Mouse (Mus musculus) midbrain, embryonic 12.5 days (tissue): ENCODE data around the gene Lrp11. TPM values are rescaled to one million over a fixed set of nuclear protein-coding genes. Genes with fewer than 3 reads are reported as not detected.
A peak's percentile ranks its signal among the peaks of the same experiment; 100 is the strongest.

Experiments used
- ATAC-seq: fragments of 200-750 bp; cut with Nextera tagmentation; 2 replicates; pipeline ENCODE4 v1.8.0; 2017; ENCODE audit warnings: low read depth, moderate TSS enrichment, moderate library complexity; ENCODE audit not compliant: low FRiP score
- H3K27ac ChIP-seq: fragments of 300-500 bp; sonication (generic); replicated peaks from 2 replicates; pipeline ENCODE4 v1.5.1; 2016; ENCODE audit warnings: mild to moderate bottlenecking
- H3K27me3 ChIP-seq: fragments of 300-500 bp; sonication (generic); 2 replicates; pipeline ENCODE4 v1.6.1; 2016; ENCODE audit warnings: mild to moderate bottlenecking
- H3K36me3 ChIP-seq: fragments of 300-500 bp; sonication (generic); 2 replicates; pipeline ENCODE4 v1.6.1; 2016
- H3K4me1 ChIP-seq: fragments of 300-500 bp; sonication (generic); 2 replicates; pipeline ENCODE4 v1.6.1; 2016
- H3K4me2 ChIP-seq: fragments of 300-500 bp; sonication (generic); replicated peaks from 2 replicates; pipeline ENCODE4 v1.6.1; 2016; ENCODE audit warnings: mild to moderate bottlenecking, moderate library complexity
- H3K4me3 ChIP-seq: fragments of 300-500 bp; sonication (generic); 2 replicates; pipeline ENCODE4 v1.5.1; 2016; ENCODE audit warnings: mild to moderate bottlenecking
- H3K9ac ChIP-seq: fragments of 300-500 bp; sonication (generic); replicated peaks from 2 replicates; pipeline ENCODE4 v1.6.1; 2016; ENCODE audit warnings: mild to moderate bottlenecking, moderate library complexity
- H3K9me3 ChIP-seq: fragments of 300-500 bp; sonication (generic); 2 replicates; pipeline ENCODE4 v1.6.1; 2016; ENCODE audit warnings: mild to moderate bottlenecking
- WGBS: fragments of 180-500 bp; shearing (Covaris S2); methylation state at CpG from one replicate; pipeline ENCODE4 v1.1.7; 2016; 5-methylcytosine and 5-hydroxymethylcytosine counted together
- polyA plus RNA-seq: library from polyadenylated mRNA; unstranded; fragments of >200 nt; fragmentation: Nextera tagmentation; extraction: Ambion mirVana; gene quantifications from 2 replicates; pipeline ENCODE4 v1.2.1, GENCODE M21; 2016

Gene Lrp11
- polyA plus RNA-seq, 1 experiment from 2014 or later = 20.9 TPM

- no peak overlapping the region for H3K4me3 ChIP-seq
- no peaks in the 10 kb centered on the region for H3K27me3 ChIP-seq
- no peaks in the 10 kb centered on the region for H3K9me3 ChIP-seq
- H3K4me2 ChIP-seq = no peak overlapping the region
- no peak for ATAC-seq
- no peak overlapping the region for H3K27ac ChIP-seq
- WGBS = 94% methylated on average over 5 of the region's 5 CpGs
- no peaks in the 10 kb centered on the region for H3K4me1 ChIP-seq
- H3K36me3 ChIP-seq = peaks cover 34% of the 10 kb centered on the region
- no peak overlapping the region for H3K9ac ChIP-seq
These were observed 40.7 kb downstream of the Lrp11 start for GRCm38 (mm10) chr10:7630286-7630685.

- no peaks in the 10 kb centered on the region for H3K9me3 ChIP-seq
- H3K4me3 ChIP-seq = no peak overlapping the region
- H3K36me3 ChIP-seq = peaks cover 34% of the 10 kb centered on the region
- no peak overlapping the region for H3K27ac ChIP-seq
- H3K4me2 ChIP-seq = no peak overlapping the region
- WGBS = 86% methylated on average over 16 of the region's 16 CpGs
- H3K4me1 ChIP-seq = no peaks in the 10 kb centered on the region
- no peak overlapping the region for H3K9ac ChIP-seq
- no peak for ATAC-seq
- H3K27me3 ChIP-seq = no peaks in the 10 kb centered on the region
These were observed 41.5 kb downstream of the Lrp11 start for GRCm38 (mm10) chr10:7630951-7631720.

- no peaks in the 10 kb centered on the region for H3K27me3 ChIP-seq
- no peaks in the 10 kb centered on the region for H3K9me3 ChIP-seq
- no peak overlapping the region for H3K4me2 ChIP-seq
- no peak overlapping the region for H3K9ac ChIP-seq
- H3K4me3 ChIP-seq = no peak overlapping the region
- no peak for ATAC-seq
- 96% methylated on average over 12 of the region's 12 CpGs for WGBS
- H3K4me1 ChIP-seq = no peaks in the 10 kb centered on the region
- peaks cover 61% of the 10 kb centered on the region for H3K36me3 ChIP-seq
- no peak overlapping the region for H3K27ac ChIP-seq
These were observed 50.8 kb downstream of the Lrp11 start for GRCm38 (mm10) chr10:7640366-7640765.

GRCm38 (mm10) chr10:7645911-7646310 lies 56.3 kb downstream of the Lrp11 start:
- 87% methylated on average over 2 of the region's 2 CpGs for WGBS
- H3K36me3 ChIP-seq = peaks cover 46% of the 10 kb centered on the region
- no peak overlapping the region for H3K4me2 ChIP-seq
- H3K27me3 ChIP-seq = no peaks in the 10 kb centered on the region
- H3K9ac ChIP-seq = no peak overlapping the region
- no peak overlapping the region for H3K4me3 ChIP-seq
- H3K9me3 ChIP-seq = no peaks in the 10 kb centered on the region
- ATAC-seq = no peak
- H3K4me1 ChIP-seq = no peaks in the 10 kb centered on the region
- H3K27ac ChIP-seq = no peak overlapping the region

- WGBS = 92% methylated on average over 4 of the region's 4 CpGs
- Histone ChIP-seq H3K4me3 (no peak overlapping the region), H3K27me3 (no peaks in the 10 kb centered on the region), H3K4me1 (no peaks in the 10 kb centered on the region), H3K9me3 (no peaks in the 10 kb centered on the region), H3K9ac (no peak overlapping the region), H3K36me3 (peaks cover 29% of the 10 kb centered on the region), H3K27ac (no peak overlapping the region), H3K4me2 (no peak overlapping the region)
- no peak for ATAC-seq
These were observed 59.5 kb downstream of the Lrp11 start for GRCm38 (mm10) chr10:7649059-7649458.

- ATAC-seq = no peak
- no peaks in the 10 kb centered on the region for H3K9me3 ChIP-seq
- H3K4me1 ChIP-seq = no peaks in the 10 kb centered on the region
- H3K36me3 ChIP-seq = peaks cover 20% of the 10 kb centered on the region
- H3K27ac ChIP-seq = no peak overlapping the region
- no peak overlapping the region for H3K9ac ChIP-seq
- no peak overlapping the region for H3K4me3 ChIP-seq
- 93% methylated on average over 2 of the region's 2 CpGs for WGBS
- no peaks in the 10 kb centered on the region for H3K27me3 ChIP-seq
- H3K4me2 ChIP-seq = no peak overlapping the region
These were observed 61.5 kb downstream of the Lrp11 start for GRCm38 (mm10) chr10:7651057-7651456.

- H3K27ac ChIP-seq = peak overlapping the region; percentile 89
- WGBS = under 1% methylated on average over 44 of the region's 44 CpGs
- no peaks in the 10 kb centered on the region for H3K36me3 ChIP-seq
- H3K27me3 ChIP-seq = no peaks in the 10 kb centered on the region
- peak overlapping the region; percentile 74 for H3K4me3 ChIP-seq
- ATAC-seq = peak; percentile 82
- H3K4me1 ChIP-seq = peaks cover 8% of the 10 kb centered on the region
- peak overlapping the region; percentile 86 for H3K4me2 ChIP-seq
- H3K9ac ChIP-seq = peak overlapping the region; percentile 89
- no peaks in the 10 kb centered on the region for H3K9me3 ChIP-seq
These were observed 73.0 kb downstream of the Lrp11 start for GRCm38 (mm10) chr10:7662471-7663141.

GRCm38 (mm10) chr10:7663159-7664026 lies 73.8 kb downstream of the Lrp11 start:
- Histone ChIP-seq H3K4me3 (peak overlapping the region; percentile 74), H3K9me3 (no peaks in the 10 kb centered on the region), H3K4me2 (peak overlapping the region; percentile 86), H3K4me1 (peaks cover 14% of the 10 kb centered on the region), H3K27ac (peak overlapping the region; percentile 89), H3K36me3 (no peaks in the 10 kb centered on the region), H3K27me3 (no peaks in the 10 kb centered on the region), H3K9ac (peak overlapping the region; percentile 89)
- ATAC-seq = peak; percentile 91
- under 1% methylated on average over 62 of the region's 64 CpGs for WGBS

GRCm38 (mm10) chr10:7664027-7664526 lies 74.5 kb downstream of the Lrp11 start:
- Histone ChIP-seq H3K9ac (peak overlapping the region; percentile 89; the same call in 1 of the 2 replicates), H3K9me3 (no peaks in the 10 kb centered on the region), H3K27me3 (no peaks in the 10 kb centered on the region), H3K4me3 (peak overlapping the region; percentile 74), H3K4me1 (peaks cover 17% of the 10 kb centered on the region), H3K4me2 (peak overlapping the region; percentile 86), H3K36me3 (no peaks in the 10 kb centered on the region), H3K27ac (0 out of 2 replicates have a peak overlapping the region, but pooled peaks have one; percentile 89)
- ATAC-seq = no peak
- 74% methylated on average over 6 of the region's 6 CpGs for WGBS

GRCm38 (mm10) chr10:7664889-7665288 lies 75.3 kb downstream of the Lrp11 start:
- H3K4me2 ChIP-seq = no peak overlapping the region
- 98% methylated on average over 1 of the region's 1 CpGs for WGBS
- no peaks in the 10 kb centered on the region for H3K9me3 ChIP-seq
- H3K27me3 ChIP-seq = no peaks in the 10 kb centered on the region
- no peak overlapping the region for H3K9ac ChIP-seq
- H3K27ac ChIP-seq = no peak overlapping the region
- ATAC-seq = no peak
- H3K36me3 ChIP-seq = peaks cover 5% of the 10 kb centered on the region
- peaks cover 17% of the 10 kb centered on the region for H3K4me1 ChIP-seq
- H3K4me3 ChIP-seq = no peak overlapping the region

GRCm38 (mm10) chr10:7667342-7667802 lies 77.8 kb downstream of the Lrp11 start, which contains the start of gene Nup43:
Gene Nup43 (plus strand): TSS chr10:7667503.
- WGBS = under 1% methylated on average over 24 of the region's 24 CpGs

More at GRCm38 (mm10) chr10:7667342-7667802, 77.8 kb downstream of the Lrp11 start, which contains the start of gene Nup43:
- H3K4me1 ChIP-seq = peaks cover 17% of the 10 kb centered on the region
- H3K4me3 ChIP-seq = peak within 1 kb of the TSS; percentile 88
- H3K36me3 ChIP-seq = peaks cover 15% of the 10 kb centered on the region
- ATAC-seq = peak; percentile 84
- peak within 1 kb of the TSS; percentile 77 for H3K27ac ChIP-seq
- peak within 1 kb of the TSS; percentile 64 for H3K4me2 ChIP-seq
- H3K27me3 ChIP-seq = no peaks in the 10 kb centered on the region
- H3K9ac ChIP-seq = peak within 1 kb of the TSS; percentile 63
- H3K9me3 ChIP-seq = no peaks in the 10 kb centered on the region
